8 mouse cellular contexts compared by ENCODE assay signal in genomic region chr10:115384221-115385017, GRCm38 (mm10). TPM values are rescaled to one million over a fixed set of nuclear protein-coding genes. Genes with fewer than 3 reads are reported as not detected.
DNase-seq lines count a peak whose midpoint lies in the region; ATAC-seq lines count a peak whose summit lies in the region.

Gene Thap2, minus strand, starts transcription at chr10:115384443.
Gene Zfc3h1, plus strand, starts transcription at chr10:115384959.

- H3K4me2 ChIP-seq in intestine, embryonic 14.5 days (ENCODE audit: low read length), result peak within 1 kb of the TSS; percentile 76

- peak; percentile 93 to 95 for DNase-seq in adrenal gland, adult 18-20 months (ENCODE audit: low spot score in 2 of 2)
- DNase-seq in embryo, embryonic 11 days, result peak; percentile 99
- DNase-seq in gastrocnemius, postnatal 25 days, result peak; percentile 97
- peak; percentile 98 for DNase-seq in intestine, embryonic 14.5 days (ENCODE audit: low spot score)
- peak; percentile 99 for DNase-seq in left cerebral cortex, postnatal 14 days (ENCODE audit: low spot score in 2 of 2)
- peak; percentile 99 for DNase-seq in mesoderm, embryonic 11.5 days (ENCODE audit: low read depth, low spot score)
- DNase-seq in right cerebral cortex, postnatal 36 days (ENCODE audit: low spot score in 2 of 2), result peak; percentile 99
- peak; percentile 99 for DNase-seq in yolk sac, embryonic 10.5 days (ENCODE audit: low spot score)

- peak within 1 kb of the TSS; percentile 79 for H3K4me3 ChIP-seq in intestine, embryonic 14.5 days (ENCODE audit: low read depth, low read length)

- under 1% methylated on average over 60 of the region's 65 CpGs for WGBS in intestine, embryonic 14.5 days

- no peaks in the 10 kb centered on the region for H3K9me3 ChIP-seq in intestine, embryonic 14.5 days (ENCODE audit: control insufficient read depth, low read length)

- H3K9ac ChIP-seq in intestine, embryonic 14.5 days (ENCODE audit: low read length), result peak within 1 kb of the TSS; percentile 88

- H3K27ac ChIP-seq in intestine, embryonic 14.5 days (ENCODE audit: low read depth), result peak within 1 kb of the TSS; percentile 98

- ATAC-seq in intestine, embryonic 14.5 days (replicated peaks; ENCODE audit: low FRiP score, low TSS enrichment, low read depth), result peak; percentile 97

- intact Hi-C loops in left cerebral cortex, postnatal 14 days (cut with DNase I), result loop anchor here (5.0 kb wide), 1 partner anchor 67 kb away; the partner anchor contains the start of gene Rab21

- peaks cover 8% of the 10 kb centered on the region for H3K36me3 ChIP-seq in intestine, embryonic 14.5 days (ENCODE audit: control insufficient read depth, insufficient read depth, low read length)

- no peaks in the 10 kb centered on the region for H3K27me3 ChIP-seq in intestine, embryonic 14.5 days (replicated peaks; ENCODE audit: control insufficient read depth, insufficient read depth, low read length)

- peaks cover 33% of the 10 kb centered on the region; the same call in 1 of the 2 replicates for H3K4me1 ChIP-seq in intestine, embryonic 14.5 days (replicated peaks; ENCODE audit: control insufficient read depth, insufficient read depth, low read length)

RNA-seq across cellular contexts. Expression of gene Thap2, which starts in this region (rescaled TPM):
- total RNA-seq in adrenal gland, adult 18-20 months (2021), result 10 to 100 TPM; 10.6 to 14.4 TPM
- total RNA-seq in gastrocnemius, postnatal 25 days (2021), result 1 to 10 TPM; 6.1 to 7.8 TPM
- 17.5 and 20.3 TPM in 2 replicates for polyA plus RNA-seq in intestine, embryonic 14.5 days (2014; fragmentation: Nextera tagmentation; extraction: Ambion mirVana)
- total RNA-seq in left cerebral cortex, postnatal 14 days (2021), result 10 to 100 TPM; 10.7 to 13.1 TPM

RNA-seq across cellular contexts. Expression of gene Zfc3h1, which starts in this region (rescaled TPM):
- total RNA-seq in adrenal gland, adult 18-20 months (2021), result 10 to 100 TPM; 34.8 to 41.7 TPM
- 10 to 100 TPM in 1 of 2 experiments, 1 to 10 TPM in 1; 9.4 to 11.0 TPM for total RNA-seq in gastrocnemius, postnatal 25 days (2021)
- polyA plus RNA-seq in intestine, embryonic 14.5 days (2014; fragmentation: Nextera tagmentation; extraction: Ambion mirVana), result 24.5 and 25.3 TPM in 2 replicates
- 10 to 100 TPM; 50.9 to 52.6 TPM for total RNA-seq in left cerebral cortex, postnatal 14 days (2021)

Comparison
In these comparisons a context has a peak if more than half of its experiments do, and no peak if none do; other contexts are left out.
1. Peak in every context shown above with its lines: DNase-seq, ATAC-seq, H3K4me3 ChIP-seq and H3K27ac ChIP-seq.